Mouse (Mus musculus) heart, adult 2 months (tissue): Measurements from ENCODE around the gene Gm4133. TPM values are rescaled to one million over a fixed set of nuclear protein-coding genes. Genes with fewer than 3 reads are reported as not detected.
"Not testable (repeated sequence)": the region's sequence is repeated elsewhere in the genome, so short reads cannot be mapped to it uniquely, and the experiment has no call there.

Experiments used
- DNase-seq, 2 experiments: peaks; one replicate each; pipeline ENCODE4 v3.0.0; 2021
- H3K27ac ChIP-seq: fragments of 200-600 bp; 2 replicates; pipeline ENCODE4 v1.8.1; 2022
- H3K27me3 ChIP-seq: fragments of 200-500 bp; 2 replicates; pipeline ENCODE4 v1.6.1; 2012; ENCODE audit warnings: mild to moderate bottlenecking, low read length, inconsistent platforms, mixed read lengths; ENCODE audit not compliant: control insufficient read depth, insufficient read depth
- H3K36me3 ChIP-seq: fragments of 200-500 bp; 2 replicates; pipeline ENCODE4 v1.6.1; 2012; ENCODE audit warnings: low read length, inconsistent platforms; ENCODE audit not compliant: control insufficient read depth, insufficient read depth
- H3K4me1 ChIP-seq: fragments of 200-500 bp; 2 replicates; pipeline ENCODE4 v1.6.1; 2011; ENCODE audit warnings: low read length; ENCODE audit not compliant: control insufficient read depth, insufficient read depth
- H3K4me3 ChIP-seq: fragments of 200-600 bp; 2 replicates; pipeline ENCODE4 v1.8.1; 2022
- H3K79me2 ChIP-seq: fragments of 200-500 bp; replicated peaks from 2 replicates; pipeline ENCODE4 v1.6.1; 2012; ENCODE audit warnings: mild to moderate bottlenecking, inconsistent platforms, low read length, moderate library complexity, mixed read lengths; ENCODE audit not compliant: control insufficient read depth, insufficient read depth
- H3K9ac ChIP-seq: fragments of 200-500 bp; 2 replicates; pipeline ENCODE4 v1.6.1; 2012; ENCODE audit warnings: low read depth, mild to moderate bottlenecking, control low read depth, inconsistent platforms, low read length, mixed read lengths
- WGBS: fragments of 180-500 bp; shearing (Covaris S2); methylation state at CpG from one replicate; pipeline ENCODE4 v1.1.7; 2018; 5-methylcytosine and 5-hydroxymethylcytosine counted together
- intact Hi-C: fragments of 180-260 bp; cut with DNase I; formaldehyde crosslinking; loops from one replicate; pipeline ENCODE4 v1.15.1; 2025
- long read RNA-seq: library from polyadenylated mRNA; stranded (forward); transcript quantifications from one replicate; pipeline ENCODE4 v2.0.0, GENCODE M21; 2021
- polyA plus RNA-seq: library from polyadenylated mRNA; depleted of rRNA; stranded (reverse); fragments of >200 nt; gene quantifications from 2 replicates; pipeline ENCODE4 v1.2.3, GENCODE M21; 2012; rRNA removed
- total RNA-seq, 2 experiments: library from RNA; stranded (reverse); gene quantifications; 2 replicates each; pipeline ENCODE4 v1.2.3; 2021

The Gm4133 gene
- not detected for total RNA-seq
- not detected in 2 replicates for polyA plus RNA-seq
- long read RNA-seq, result 0 reads

GRCm38 (mm10) chr7:20333965-20334364 lies at the start of gene Gm4133:
TSS of gene Gm4133 (minus strand) at chr7:20334065.
- H3K4me3 ChIP-seq, H3K27ac ChIP-seq, H3K36me3 ChIP-seq, H3K9ac ChIP-seq, intact Hi-C loops, H3K27me3 ChIP-seq, H3K4me1 ChIP-seq, DNase-seq, H3K79me2 ChIP-seq: not testable (repeated sequence)
- WGBS, result no CpG with 5 or more reads among the region's 2 CpGs

- H3K4me3 ChIP-seq, H3K79me2 ChIP-seq, H3K27me3 ChIP-seq, H3K36me3 ChIP-seq, H3K9ac ChIP-seq, H3K27ac ChIP-seq, H3K4me1 ChIP-seq, intact Hi-C loops, DNase-seq: not testable (repeated sequence)
- WGBS, result no CpG with 5 or more reads among the region's 1 CpGs
Observed at GRCm38 (mm10) chr7:20375310-20375709, 41.4 kb upstream of the Gm4133 start, which contains the start of gene Gm5728. TSS of gene Gm5728 (minus strand) at chr7:20375410.

Other genes starting within 250 kb of the Gm4133 start
- gene Vmn1r91, start 234.4 kb downstream of the Gm4133 start, total RNA-seq, result not detected
- gene Vmn1r91, start 234.4 kb downstream of the Gm4133 start, polyA plus RNA-seq, result not detected in 2 replicates
- gene Gm16442, start 211.5 kb downstream of the Gm4133 start, total RNA-seq, result not detected
- gene Gm16442, start 211.5 kb downstream of the Gm4133 start, polyA plus RNA-seq, result not detected in 2 replicates
- gene Vmn1r93, start 195.0 kb downstream of the Gm4133 start, total RNA-seq, result not detected
- not detected in 2 replicates for gene Vmn1r93, start 195.0 kb downstream of the Gm4133 start, polyA plus RNA-seq
- not detected for gene Vmn1r94, start 165.7 kb downstream of the Gm4133 start, total RNA-seq
- gene Vmn1r94, start 165.7 kb downstream of the Gm4133 start, polyA plus RNA-seq, result not detected in 2 replicates
- not detected for gene Vmn1r95, start 140.4 kb downstream of the Gm4133 start, total RNA-seq
- not detected in 2 replicates for gene Vmn1r95, start 140.4 kb downstream of the Gm4133 start, polyA plus RNA-seq
- not detected for gene Gm6164, start 128.5 kb downstream of the Gm4133 start, total RNA-seq
- gene Gm6164, start 128.5 kb downstream of the Gm4133 start, polyA plus RNA-seq, result not detected in 2 replicates
- gene Gm4498, start 100.2 kb downstream of the Gm4133 start, total RNA-seq, result not detected
- gene Gm4498, start 100.2 kb downstream of the Gm4133 start, polyA plus RNA-seq, result not detected in 2 replicates
- not detected for gene Gm5890, start 71.2 kb downstream of the Gm4133 start, total RNA-seq
- gene Gm5890, start 71.2 kb downstream of the Gm4133 start, polyA plus RNA-seq, result not detected in 2 replicates
- gene Gm5728, start 41.3 kb upstream of the Gm4133 start, total RNA-seq, result not detected
- not detected in 2 replicates for gene Gm5728, start 41.3 kb upstream of the Gm4133 start, polyA plus RNA-seq
- gene Vmn1r100, start 83.9 kb upstream of the Gm4133 start, total RNA-seq, result not detected
- gene Vmn1r100, start 83.9 kb upstream of the Gm4133 start, polyA plus RNA-seq, result not detected in 2 replicates
- gene Vmn1r101, start 108.5 kb upstream of the Gm4133 start, total RNA-seq, result not detected
- gene Vmn1r101, start 108.5 kb upstream of the Gm4133 start, polyA plus RNA-seq, result not detected in 2 replicates
- not detected for gene Gm10670, start 140.9 kb upstream of the Gm4133 start, total RNA-seq
- gene Gm10670, start 140.9 kb upstream of the Gm4133 start, polyA plus RNA-seq, result not detected in 2 replicates
- gene Vmn1r103, start 176.5 kb upstream of the Gm4133 start, total RNA-seq, result not detected
- not detected in 2 replicates for gene Vmn1r103, start 176.5 kb upstream of the Gm4133 start, polyA plus RNA-seq
- gene Vmn1r104, start 199.8 kb upstream of the Gm4133 start, total RNA-seq, result not detected
- gene Vmn1r104, start 199.8 kb upstream of the Gm4133 start, polyA plus RNA-seq, result not detected in 2 replicates
- not detected for gene Gm5726, start 211.7 kb upstream of the Gm4133 start, total RNA-seq
- not detected in 2 replicates for gene Gm5726, start 211.7 kb upstream of the Gm4133 start, polyA plus RNA-seq
- not detected for gene Gm4141, start 242.2 kb upstream of the Gm4133 start, total RNA-seq
- not detected in 2 replicates for gene Gm4141, start 242.2 kb upstream of the Gm4133 start, polyA plus RNA-seq